Comparison of ENCODE assay signal across 13 mouse cellular contexts in the genomic region with DNA sequence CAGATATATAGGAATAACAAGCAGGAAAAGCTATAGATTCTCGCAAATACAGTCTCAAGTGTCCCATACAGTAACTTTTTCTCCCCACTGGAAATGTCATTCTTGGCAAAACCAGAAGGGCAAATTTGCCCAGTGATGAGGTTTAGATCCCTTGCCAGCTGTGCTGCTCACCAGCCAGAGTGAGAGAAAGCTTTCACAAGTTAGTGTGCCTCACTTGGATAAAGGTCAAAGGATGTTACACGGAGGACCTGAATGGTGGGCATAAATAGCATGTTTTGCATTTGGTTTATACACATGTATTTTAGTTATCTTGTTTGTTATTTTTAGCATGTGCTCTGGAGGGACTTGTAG. TPM values are rescaled to one million over a fixed set of nuclear protein-coding genes. Genes with fewer than 3 reads are reported as not detected.
DNase-seq lines count a peak whose midpoint lies in the region; ATAC-seq and TF ChIP-seq lines count a peak whose summit lies in the region.
"Had no signal": no experiment of that assay in that cellular context is flagged by ENCODE, and none has a peak within 500 bp of the region (broad histone marks: within the 10 kb centered on the region; RNA-seq: fewer than 3 reads in every experiment).

No protein-coding gene starts in this region.

- no peak for DNase-seq in heart, postnatal 4 days
- DNase-seq in neural tube, embryonic 10.5 days (ENCODE audit: extremely low spot score, low spot score) = no peak
- no peak for DNase-seq in frontal cortex, postnatal 25 days (ENCODE audit: low spot score in 2 of 2)
- DNase-seq in stomach, postnatal 0 days (ENCODE audit: low spot score) = no peak
- DNase-seq: cerebellum, adult 11-12 months; thymus, adult 18-20 months had no signal

- no peaks in the 10 kb centered on the region for H3K27me3 ChIP-seq in heart, embryonic 16.5 days (ENCODE audit: control insufficient read depth, insufficient read depth, low read length)
- H3K27me3 ChIP-seq in neural tube, embryonic 15.5 days (replicated peaks) = no peaks in the 10 kb centered on the region
- H3K27me3 ChIP-seq in forebrain, embryonic 15.5 days = no peaks in the 10 kb centered on the region
- H3K27me3 ChIP-seq in stomach, postnatal 0 days (ENCODE audit: control insufficient read depth, insufficient read depth, low read length) = no peaks in the 10 kb centered on the region
- H3K27me3 ChIP-seq: limb, embryonic 13.5 days had no signal

- no peaks in the 10 kb centered on the region for H3K36me3 ChIP-seq in heart, embryonic 16.5 days (ENCODE audit: control insufficient read depth, insufficient read depth)
- H3K36me3 ChIP-seq in neural tube, embryonic 15.5 days = no peaks in the 10 kb centered on the region
- no peaks in the 10 kb centered on the region for H3K36me3 ChIP-seq in forebrain, embryonic 15.5 days
- H3K36me3 ChIP-seq in stomach, postnatal 0 days (ENCODE audit: control insufficient read depth, insufficient read depth, low read length) = no peaks in the 10 kb centered on the region
- H3K36me3 ChIP-seq: embryonic facial prominence, embryonic 10.5 days; limb, embryonic 13.5 days had no signal

- no peak overlapping the region for H3K4me2 ChIP-seq in heart, embryonic 16.5 days (ENCODE audit: low read depth, low read length)
- H3K4me2 ChIP-seq in neural tube, embryonic 15.5 days = no peak overlapping the region
- no peak overlapping the region for H3K4me2 ChIP-seq in forebrain, embryonic 15.5 days (replicated peaks)
- H3K4me2 ChIP-seq in stomach, postnatal 0 days (replicated peaks; ENCODE audit: low read depth) = no peak overlapping the region
- H3K4me2 ChIP-seq: limb, embryonic 13.5 days had no signal

- 0 out of 2 replicates have a peak overlapping the region, but pooled peaks have one; percentile 5 for H3K27ac ChIP-seq in heart, embryonic 16.5 days (ENCODE audit: low read length)
- no peak overlapping the region for H3K27ac ChIP-seq in neural tube, embryonic 15.5 days (replicated peaks)
- peak overlapping the region; percentile 62; the same call in 1 of the 2 replicates for H3K27ac ChIP-seq in forebrain, embryonic 15.5 days (replicated peaks)
- no peak overlapping the region for H3K27ac ChIP-seq in stomach, postnatal 0 days (replicated peaks)
- H3K27ac ChIP-seq: embryonic facial prominence, embryonic 10.5 days; limb, embryonic 13.5 days had no signal

- H3K9me3 ChIP-seq in heart, embryonic 16.5 days (replicated peaks; ENCODE audit: control insufficient read depth, low read length) = no peaks in the 10 kb centered on the region
- no peaks in the 10 kb centered on the region for H3K9me3 ChIP-seq in neural tube, embryonic 15.5 days (replicated peaks)
- no peaks in the 10 kb centered on the region for H3K9me3 ChIP-seq in forebrain, embryonic 15.5 days
- no peaks in the 10 kb centered on the region for H3K9me3 ChIP-seq in stomach, postnatal 0 days (ENCODE audit: control insufficient read depth, low read length)
- H3K9me3 ChIP-seq: embryonic facial prominence, embryonic 10.5 days; limb, embryonic 13.5 days had no signal

- peaks cover 4% of the 10 kb centered on the region for H3K4me1 ChIP-seq in heart, embryonic 16.5 days (ENCODE audit: control insufficient read depth, insufficient read depth, low read length)
- no peaks in the 10 kb centered on the region for H3K4me1 ChIP-seq in neural tube, embryonic 15.5 days
- H3K4me1 ChIP-seq in forebrain, embryonic 15.5 days = peaks cover 5% of the 10 kb centered on the region
- no peaks in the 10 kb centered on the region for H3K4me1 ChIP-seq in stomach, postnatal 0 days (replicated peaks; ENCODE audit: control insufficient read depth, insufficient read depth)
- H3K4me1 ChIP-seq: limb, embryonic 13.5 days had no signal

- no peak for TF ChIP-seq EP300 in stomach, postnatal 0 days (optimal IDR thresholded peaks at IDR 0.05)

- WGBS in heart, embryonic 16.5 days = 46% methylated on average over 2 of the region's 2 CpGs
- WGBS in neural tube, embryonic 15.5 days = 50% methylated on average over 2 of the region's 2 CpGs
- 33% methylated on average over 2 of the region's 2 CpGs for WGBS in forebrain, embryonic 15.5 days
- 76% methylated on average over 2 of the region's 2 CpGs for whole genome bisulfite sequencing in stomach, postnatal 0 days

- peak; percentile 69 for ATAC-seq in heart, embryonic 16.5 days (replicated peaks; ENCODE audit: extremely low read depth, insufficient read depth, low FRiP score)
- peak; percentile 59; the same call in 1 of the 2 replicates for ATAC-seq in neural tube, embryonic 15.5 days (ENCODE audit: low FRiP score)
- ATAC-seq in forebrain, embryonic 15.5 days (replicated peaks) = peak; percentile 26
- ATAC-seq in stomach, postnatal 0 days (ENCODE audit: low FRiP score, low TSS enrichment) = no peak
- ATAC-seq: inflammation-experienced regulatory T-cells, adult 6 months had no signal

- no peak overlapping the region for H3K9ac ChIP-seq in heart, embryonic 16.5 days (ENCODE audit: low read length)
- no peak overlapping the region for H3K9ac ChIP-seq in neural tube, embryonic 15.5 days (replicated peaks)
- no peak overlapping the region for H3K9ac ChIP-seq in forebrain, embryonic 15.5 days (replicated peaks)
- H3K9ac ChIP-seq in stomach, postnatal 0 days (ENCODE audit: low read length) = no peak overlapping the region
- H3K9ac ChIP-seq: limb, embryonic 13.5 days had no signal

- no peak for TF ChIP-seq CTCF in stomach, postnatal 0 days (IDR thresholded peaks at IDR 0.05; ENCODE audit: low read depth)

- H3K4me3 ChIP-seq in heart, embryonic 16.5 days (ENCODE audit: low read length) = no peak overlapping the region
- no peak overlapping the region for H3K4me3 ChIP-seq in neural tube, embryonic 15.5 days (replicated peaks)
- H3K4me3 ChIP-seq in forebrain, embryonic 15.5 days = no peak overlapping the region
- no peak overlapping the region for H3K4me3 ChIP-seq in stomach, postnatal 0 days (ENCODE audit: low read depth, low read length)
- H3K4me3 ChIP-seq: embryonic facial prominence, embryonic 10.5 days; erythroblast, embryonic 14.5 days; limb, embryonic 13.5 days had no signal

RNA-seq across cellular contexts. Expression of a gene that starts 41.9 kb away (rescaled TPM):
- 0.75 and 1.1 TPM in 2 replicates for polyA plus RNA-seq in heart, embryonic 16.5 days (2015; fragmentation: Nextera tagmentation; extraction: Ambion mirVana)
- total RNA-seq in heart, postnatal 4 days (2021) = 1 to 10 TPM; 1.2 to 2.2 TPM
- 1.2 and 1.4 TPM in 2 replicates for polyA plus RNA-seq in neural tube, embryonic 15.5 days (2015; fragmentation: Nextera tagmentation; extraction: Ambion mirVana)
- polyA plus RNA-seq in forebrain, embryonic 15.5 days (2015; fragmentation: Nextera tagmentation; extraction: Ambion mirVana) = 1.5 and 1.7 TPM in 2 replicates
- polyA plus RNA-seq in stomach, postnatal 0 days (2015; fragmentation: Nextera tagmentation; extraction: Ambion mirVana) = 0.17 and 0.73 TPM in 2 replicates
- polyA plus RNA-seq: erythroblast, embryonic 14.5 days had no signal

Comparison
In these comparisons a context has a peak if more than half of its experiments do, and no peak if none do; other contexts are left out.
1. H3K27ac ChIP-seq: peak in heart, embryonic 16.5 days (single experiment) and forebrain, embryonic 15.5 days (single experiment); none in neural tube, embryonic 15.5 days (single experiment) and stomach, postnatal 0 days (single experiment).